Mouse (Mus musculus) ovary, postnatal 36 days (tissue): ENCODE data around the gene Cpxm2.

Experiments
- DNase-seq: peaks from one replicate; pipeline ENCODE4 v3.0.0; 2022; ENCODE audit warnings: low spot score, mixed read lengths

Gene Cpxm2

DNA sequence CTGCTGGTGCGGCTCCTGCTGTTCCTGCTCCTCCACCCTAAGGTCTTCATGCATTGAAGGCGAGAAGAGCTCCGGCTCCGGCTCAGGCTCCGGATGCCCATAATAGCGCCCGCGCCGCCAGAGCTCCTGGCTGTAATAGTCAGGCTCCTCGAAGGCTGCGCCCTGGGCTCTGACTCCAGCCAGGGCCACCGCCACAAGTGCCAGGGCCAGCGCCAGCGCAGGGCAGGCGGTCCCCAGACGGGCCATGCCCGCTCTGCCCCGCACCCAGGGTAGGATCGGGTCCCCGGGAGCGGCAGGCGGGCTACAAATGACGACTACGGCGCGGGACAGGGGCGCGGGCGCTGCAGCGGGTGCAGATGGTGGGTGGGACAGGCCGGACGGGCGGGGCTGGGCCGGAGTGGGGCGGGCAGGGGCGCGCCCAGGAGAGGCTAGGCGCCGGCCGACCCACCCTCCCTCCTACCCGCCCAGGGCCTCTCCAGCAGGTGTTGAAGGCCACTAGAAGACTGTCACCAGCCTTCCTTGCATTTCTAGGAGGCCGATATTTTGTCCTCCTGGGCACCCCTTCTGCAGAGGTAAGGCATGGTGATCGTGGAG is at the start of gene Cpxm2:
TSS of gene Cpxm2 (minus strand) at position 372 of the 594 bp plus-strand sequence.
- DNase-seq = peak; percentile 7

DNA sequence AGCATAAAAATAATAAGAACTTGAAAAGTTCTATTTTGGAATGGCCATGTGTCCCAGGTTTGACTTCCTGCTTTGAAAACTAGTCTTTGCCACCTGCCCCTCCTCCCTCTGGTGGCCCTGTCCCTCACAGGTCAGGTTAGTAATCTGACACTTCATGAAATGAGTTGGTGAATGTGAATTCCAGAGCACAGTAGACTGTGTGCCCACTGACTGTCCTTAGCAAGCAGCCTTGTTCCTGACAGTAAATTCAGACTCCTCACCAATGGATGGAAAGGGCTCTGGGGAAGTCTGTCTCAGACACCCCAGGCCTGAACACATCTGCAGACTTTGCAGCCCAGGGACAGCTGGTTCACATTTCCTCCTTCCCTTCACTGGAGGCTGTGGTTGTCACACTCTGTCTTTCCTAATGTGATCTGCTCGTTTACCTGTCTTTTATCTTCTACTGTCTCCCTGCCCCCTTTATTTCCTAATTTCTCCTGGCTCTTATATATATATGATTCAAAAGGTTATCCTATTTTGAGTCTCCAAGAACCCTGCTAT is 49.6 kb upstream of the Cpxm2 start:
- no peak for DNase-seq

DNA sequence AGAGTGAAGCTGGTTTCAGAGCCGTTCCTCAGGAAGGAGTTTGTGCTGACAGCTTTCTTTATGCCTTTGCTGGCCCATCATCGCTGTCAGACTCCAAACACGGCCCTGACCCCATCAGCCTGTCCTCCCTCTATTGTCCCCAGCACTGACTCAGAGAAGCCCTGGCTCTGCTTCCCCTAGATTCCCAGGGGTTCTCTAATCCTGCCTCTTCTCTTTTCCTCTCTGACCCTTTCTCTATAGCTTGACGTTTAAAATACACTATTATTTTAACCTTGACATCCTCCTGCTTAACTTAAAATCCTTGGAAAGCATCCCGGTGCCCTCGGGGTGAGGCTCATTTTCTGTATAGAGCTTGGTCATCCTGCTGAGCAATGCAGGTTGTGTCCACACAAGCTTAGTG is 45.1 kb upstream of the Cpxm2 start:
- DNase-seq = no peak

DNA sequence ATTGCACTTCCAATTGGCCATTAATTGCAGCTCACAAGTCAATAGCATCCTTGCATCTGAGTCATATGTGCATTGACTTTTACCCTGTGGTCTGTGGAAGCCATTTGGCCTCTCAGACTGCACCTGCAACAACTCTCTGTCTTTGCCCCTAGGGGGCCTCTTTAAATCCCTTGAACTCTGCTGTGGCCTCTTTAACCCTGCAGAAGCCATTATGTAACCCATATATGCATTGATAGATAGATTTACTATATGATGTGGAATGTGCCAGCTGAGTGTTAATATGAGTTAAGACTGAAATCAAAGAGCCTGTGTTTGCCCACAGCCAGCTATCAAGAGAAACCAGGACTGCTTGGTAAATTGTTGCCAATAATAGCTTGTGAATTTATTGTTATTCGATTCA is 44.3 kb upstream of the Cpxm2 start:
- no peak for DNase-seq

DNA sequence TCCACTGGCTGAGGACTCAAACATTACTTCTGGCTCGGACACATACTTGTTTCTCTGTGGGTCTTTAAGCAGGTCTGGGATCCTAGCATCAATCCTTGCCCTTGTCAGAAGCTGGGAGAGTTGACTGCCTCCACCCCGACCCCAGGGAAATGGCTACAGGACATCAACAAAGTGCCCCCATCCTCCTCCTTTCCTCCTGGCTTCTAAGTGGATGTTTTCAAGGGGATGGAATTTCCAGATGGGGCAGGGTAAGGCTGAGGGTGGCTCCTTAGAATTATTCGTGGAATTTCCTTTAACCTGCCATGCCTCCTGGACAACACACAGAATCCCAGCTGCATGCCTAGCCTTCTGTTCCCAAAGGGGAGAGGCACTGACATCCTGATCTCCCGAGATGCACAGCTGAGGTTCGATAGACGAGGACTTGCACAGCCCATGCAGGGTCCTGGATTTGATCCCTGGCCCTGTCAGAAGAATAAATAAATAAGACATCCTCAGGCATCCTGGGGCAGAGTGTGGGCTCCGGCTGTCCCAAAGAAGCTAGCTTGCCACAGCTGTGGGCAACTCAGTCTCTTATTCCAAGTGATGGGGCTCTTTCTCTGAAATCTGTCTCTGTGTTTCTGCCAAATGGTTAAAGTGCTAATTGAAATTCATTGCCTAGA is 43.4 kb upstream of the Cpxm2 start:
- DNase-seq = no peak

DNA sequence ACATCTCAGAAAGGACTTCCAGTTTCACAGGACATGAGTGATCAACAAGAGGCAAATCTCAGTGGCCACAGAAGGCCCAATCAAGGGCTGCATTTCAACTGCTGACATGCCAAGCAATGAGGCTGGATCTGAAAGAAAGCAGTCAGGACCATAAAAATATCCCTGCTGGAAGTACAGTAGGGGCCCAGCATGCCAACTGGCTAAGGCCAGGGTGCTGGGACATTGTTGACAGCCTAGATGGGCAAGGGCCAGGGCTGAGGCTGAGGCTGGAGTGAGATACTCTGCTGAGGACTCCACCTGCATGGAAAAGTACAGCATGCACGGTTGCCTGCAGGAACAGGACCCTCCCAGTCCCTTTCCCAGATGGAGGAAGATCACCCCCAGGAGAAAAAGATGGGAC is 42.0 kb upstream of the Cpxm2 start:
- DNase-seq = no peak

DNA sequence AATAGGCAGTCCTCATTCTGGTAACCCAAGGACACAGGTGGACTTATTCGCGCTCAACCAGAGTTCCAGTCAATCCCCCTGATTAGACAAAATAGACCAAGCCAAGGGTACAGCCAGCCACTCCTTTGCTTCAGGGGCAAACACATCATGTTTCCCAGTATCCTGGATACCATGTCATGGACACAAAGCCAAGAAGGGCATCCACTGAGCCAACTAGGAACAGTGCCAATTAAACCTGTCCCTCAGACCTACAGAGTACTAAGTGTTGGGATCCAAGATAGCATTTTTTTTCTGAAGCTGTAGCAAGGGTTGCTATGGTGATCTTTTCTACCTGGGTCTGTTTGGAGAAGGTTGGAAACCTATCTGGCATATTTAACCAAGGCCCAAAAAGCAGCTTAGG is 39.1 kb upstream of the Cpxm2 start:
- no peak for DNase-seq

DNA sequence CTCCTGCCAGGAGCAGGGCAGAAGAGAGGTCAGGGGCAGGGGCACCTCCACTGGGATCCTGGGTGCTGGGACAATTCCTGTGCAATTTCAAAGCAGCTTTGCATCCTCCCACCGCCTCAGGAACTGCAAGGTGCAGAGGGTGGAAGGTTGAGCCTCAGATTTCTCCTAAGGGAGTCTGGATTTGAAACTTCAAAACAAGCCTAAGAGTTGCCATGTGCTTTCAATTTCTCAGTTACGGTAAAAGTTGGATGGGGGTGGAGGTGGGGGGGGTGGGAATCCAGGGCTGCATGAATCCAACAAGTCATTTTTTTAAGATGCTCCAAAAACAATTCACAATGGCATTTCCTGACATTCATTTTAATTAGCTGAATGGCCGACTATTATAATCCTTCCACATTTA is 32.9 kb upstream of the Cpxm2 start:
- DNase-seq = no peak

DNA sequence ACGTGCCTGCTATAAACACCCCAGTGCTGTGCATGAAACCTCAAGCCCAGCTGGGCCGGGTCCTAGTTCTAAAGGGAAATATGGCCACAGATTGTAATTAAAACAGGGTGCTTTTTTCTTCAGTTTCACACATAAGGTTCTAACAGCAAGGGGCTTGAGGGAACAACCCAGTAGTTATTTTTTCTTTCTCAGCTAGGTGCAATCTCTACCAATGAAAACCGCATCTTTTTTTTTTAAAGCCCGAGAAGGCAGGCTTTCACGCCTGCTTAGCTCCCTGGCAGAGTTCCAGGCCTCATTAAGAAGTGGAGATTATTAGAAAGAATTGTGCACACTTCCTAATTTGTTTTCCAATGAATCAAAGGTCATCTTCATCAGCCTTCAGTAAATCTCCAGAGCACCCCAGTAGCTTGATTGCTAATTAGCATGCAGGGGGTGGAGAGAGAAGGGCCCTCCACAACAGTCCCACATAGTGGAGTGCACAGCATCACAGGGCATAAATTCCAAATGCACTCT is 29.4 kb upstream of the Cpxm2 start:
- DNase-seq = no peak

DNA sequence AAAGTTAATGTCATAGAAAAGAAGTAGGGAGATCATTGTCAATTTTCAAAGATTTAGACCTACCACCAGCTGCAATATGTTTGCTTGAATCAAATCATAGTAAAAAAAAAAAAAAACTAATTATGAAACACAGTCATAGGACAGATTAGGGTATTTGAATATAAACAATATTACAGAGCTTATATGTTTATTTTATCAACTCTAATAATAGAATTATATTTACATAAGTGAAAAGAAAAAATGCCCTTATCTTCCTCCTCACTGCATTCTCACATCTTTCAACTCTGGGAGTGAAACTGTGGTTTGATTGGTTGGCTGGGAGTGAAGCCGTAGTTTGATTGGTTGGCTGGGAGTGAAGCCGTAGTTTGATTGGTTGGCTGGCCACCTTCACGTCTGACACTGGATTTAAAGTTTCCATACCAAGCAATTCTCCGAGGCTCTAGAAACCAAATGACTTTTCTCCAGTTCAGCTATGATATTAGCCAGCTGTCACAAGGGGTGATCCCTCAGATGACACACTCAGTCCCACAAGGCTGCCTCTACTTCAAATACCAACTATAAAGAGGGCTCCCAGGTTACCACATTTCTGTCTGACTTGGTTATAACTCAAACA is 27.2 kb upstream of the Cpxm2 start:
- DNase-seq = no peak

DNA sequence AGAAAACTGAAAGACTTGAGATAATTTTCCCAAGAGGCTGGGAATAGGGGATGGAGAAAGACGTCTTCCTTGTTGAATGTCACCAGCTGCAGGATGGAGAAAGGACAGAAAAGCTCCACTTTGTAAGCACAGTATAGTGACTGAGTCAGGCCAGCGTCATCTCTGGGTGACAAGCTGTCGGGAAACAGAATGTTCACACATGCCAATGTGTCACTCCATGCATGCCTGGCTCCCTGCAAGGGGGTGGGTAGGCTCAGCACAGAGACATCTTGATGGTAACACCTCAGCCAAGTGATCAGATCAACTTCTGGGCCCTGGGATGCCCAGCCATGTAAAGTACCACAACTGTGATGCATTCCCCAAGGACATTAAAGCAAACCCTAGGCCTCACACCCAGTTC is 26.5 kb upstream of the Cpxm2 start:
- DNase-seq = no peak

DNA sequence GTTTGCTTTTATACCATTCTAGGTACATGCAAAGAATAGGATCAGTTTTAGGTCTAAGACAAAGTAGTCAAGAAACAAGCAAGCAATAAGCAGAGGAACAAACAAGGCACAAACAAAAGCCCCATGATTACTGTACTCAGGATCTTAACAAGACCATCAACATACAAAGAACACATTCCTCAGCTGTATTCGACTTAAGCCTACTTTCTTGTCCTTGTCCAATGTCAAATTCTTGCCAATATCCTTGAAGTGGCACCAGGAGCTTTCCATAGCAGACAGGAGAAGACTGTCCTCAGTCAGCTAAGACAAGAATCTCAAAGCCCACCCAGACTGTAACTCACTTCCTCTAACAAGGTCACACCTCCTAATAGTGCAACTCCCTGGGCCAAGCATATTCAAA is 24.5 kb upstream of the Cpxm2 start:
- DNase-seq = no peak

DNA sequence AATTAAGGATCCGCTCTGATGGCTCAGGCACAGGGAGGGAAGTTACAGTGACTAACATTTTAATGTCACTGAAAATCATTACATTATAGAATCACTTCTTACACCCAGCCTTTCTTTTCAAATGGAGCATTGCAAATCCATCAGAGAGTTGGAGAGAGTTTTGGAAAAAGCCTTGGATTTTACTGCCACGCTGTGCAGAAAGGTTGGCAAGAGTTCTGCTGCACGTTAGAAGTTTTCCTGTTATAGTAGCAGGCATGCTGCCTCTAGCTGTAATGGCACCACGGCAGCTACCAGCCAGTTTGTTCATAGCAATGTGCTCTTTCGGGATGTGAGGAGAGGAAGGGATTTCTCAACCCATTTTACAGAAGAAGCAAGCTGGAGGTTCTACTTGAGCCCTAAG is 20.2 kb upstream of the Cpxm2 start:
- no peak for DNase-seq

DNA sequence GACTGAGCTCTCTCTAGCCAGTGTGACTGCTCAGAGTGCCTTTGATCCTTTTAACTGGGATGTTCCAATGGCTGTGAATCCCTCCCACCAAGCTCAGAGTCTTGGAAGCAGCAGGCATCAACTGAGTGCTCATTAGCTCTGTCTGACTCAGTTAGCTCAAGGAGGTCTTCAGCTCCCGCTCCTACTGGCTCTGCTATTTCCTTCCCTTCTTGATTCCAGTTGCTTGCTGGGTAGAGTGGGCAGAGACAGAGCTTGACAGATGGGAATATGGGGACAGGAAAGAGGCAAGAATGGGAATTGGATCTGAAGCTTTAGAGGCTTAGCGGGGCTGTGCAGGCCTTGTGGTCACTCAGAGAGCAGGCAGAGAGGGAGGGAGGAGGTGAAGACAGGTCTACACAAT is 19.8 kb upstream of the Cpxm2 start:
- DNase-seq = no peak

DNA sequence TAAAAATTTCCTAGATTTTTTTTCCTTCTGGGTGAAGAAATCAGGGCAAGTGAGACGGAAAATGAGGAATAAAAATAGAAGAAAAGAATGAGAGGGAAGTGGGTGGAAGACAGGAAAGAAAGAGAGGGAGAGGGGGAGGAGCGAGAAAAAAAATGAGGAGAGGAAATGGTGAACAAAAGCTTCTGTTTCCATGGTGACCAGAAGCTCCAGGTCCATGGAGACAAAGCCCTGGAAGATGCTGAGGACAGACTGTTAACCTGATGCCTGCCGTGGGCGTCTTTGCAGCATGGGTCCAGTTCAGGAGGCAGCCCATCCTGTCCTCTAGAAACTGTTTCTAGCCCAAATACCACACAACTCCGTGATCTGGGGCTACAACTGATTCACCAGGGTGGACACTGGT is 17.7 kb upstream of the Cpxm2 start:
- DNase-seq = no peak

DNA sequence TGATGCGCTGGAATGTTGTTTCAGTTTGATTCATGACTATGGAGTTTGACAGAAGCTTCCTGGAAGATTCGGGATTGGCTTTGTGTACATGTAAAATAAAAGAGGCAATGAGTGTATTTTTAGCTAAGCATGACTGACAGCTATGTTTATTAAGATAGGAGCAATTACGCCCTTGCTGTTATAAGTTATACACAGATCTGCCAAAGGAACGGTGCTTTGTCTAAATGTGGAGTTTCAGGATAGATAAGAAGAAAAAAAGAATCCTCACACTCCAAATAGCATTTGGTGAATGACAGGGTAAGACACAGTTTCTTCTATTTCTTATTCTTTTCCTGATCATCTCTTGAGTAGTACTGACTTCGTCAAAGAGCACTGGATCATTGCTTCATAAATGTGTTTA is 17.2 kb upstream of the Cpxm2 start:
- DNase-seq = no peak

DNA sequence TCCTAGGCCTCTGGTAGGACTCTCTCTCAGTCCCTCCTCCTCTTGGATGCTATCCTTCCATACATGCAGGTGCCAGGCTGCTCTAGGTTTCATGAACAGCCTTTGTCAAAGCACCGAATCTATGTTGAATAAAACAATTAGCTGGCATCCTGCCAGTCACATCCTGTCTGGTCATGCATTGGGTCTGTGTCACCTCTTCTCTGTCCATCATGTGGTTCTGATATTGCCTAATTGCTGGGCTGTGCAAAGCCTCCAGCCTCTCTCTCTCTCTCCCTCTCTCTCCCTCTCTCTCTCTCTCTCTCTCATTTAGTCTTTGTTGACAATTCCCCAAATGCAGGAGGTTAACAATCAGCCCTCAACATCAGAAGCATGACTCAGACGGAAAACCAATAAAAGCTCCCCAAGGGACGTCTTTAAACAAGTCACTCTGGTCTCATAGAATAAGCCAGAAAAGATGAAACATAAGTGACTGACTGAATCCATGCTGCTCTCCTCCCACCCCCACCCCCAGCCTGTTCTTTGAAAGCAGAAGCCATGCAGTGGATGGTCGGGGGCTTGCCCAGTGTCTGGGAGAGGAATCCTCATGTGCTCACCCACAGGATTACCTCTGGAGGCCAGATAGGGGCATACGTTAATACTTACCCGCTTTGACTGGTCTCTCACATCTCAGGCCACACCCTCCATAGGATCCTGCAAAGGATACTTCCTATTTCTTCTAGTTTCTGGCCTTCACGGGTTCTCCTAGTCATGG is 15.1 kb upstream of the Cpxm2 start:
- no peak for DNase-seq

DNA sequence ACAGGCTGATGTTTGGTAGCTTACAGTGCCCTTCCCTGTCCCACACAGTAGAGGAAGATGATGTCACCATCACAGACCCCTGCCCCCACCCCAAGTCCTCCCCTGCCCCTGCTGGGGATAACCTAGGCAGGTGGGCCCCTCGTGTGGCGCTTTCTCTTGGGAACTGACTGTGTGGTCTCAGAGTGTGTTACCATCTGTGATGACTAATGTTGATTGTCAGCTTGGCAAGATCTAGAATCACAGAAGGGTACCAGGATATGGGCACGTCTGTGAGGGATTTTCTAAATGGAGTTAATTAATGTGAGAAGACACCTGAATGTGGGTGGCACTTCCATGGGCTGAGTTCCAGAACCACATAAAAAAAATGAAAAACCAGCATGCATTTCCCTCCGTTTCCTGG is 12.7 kb upstream of the Cpxm2 start:
- no peak for DNase-seq

DNA sequence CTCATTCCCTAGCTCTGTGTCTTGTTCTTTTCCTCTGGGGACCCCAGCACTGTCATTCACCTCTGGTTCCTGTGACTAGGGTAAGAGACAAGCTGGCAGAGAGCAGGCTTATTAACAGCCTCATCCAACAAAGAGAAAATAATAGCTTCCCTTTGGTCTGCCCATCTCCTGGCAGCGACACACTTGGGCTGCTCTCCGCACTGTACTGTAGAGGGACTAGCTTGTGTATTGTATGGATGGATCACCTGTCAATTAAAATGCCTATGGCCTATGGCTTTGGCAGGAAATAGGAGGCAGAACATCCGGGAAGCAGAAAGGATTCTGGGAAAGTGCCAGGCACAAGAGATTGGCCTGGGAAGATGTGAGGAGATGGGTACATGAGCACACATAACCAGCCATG is 7.7 kb upstream of the Cpxm2 start:
- DNase-seq = no peak

DNA sequence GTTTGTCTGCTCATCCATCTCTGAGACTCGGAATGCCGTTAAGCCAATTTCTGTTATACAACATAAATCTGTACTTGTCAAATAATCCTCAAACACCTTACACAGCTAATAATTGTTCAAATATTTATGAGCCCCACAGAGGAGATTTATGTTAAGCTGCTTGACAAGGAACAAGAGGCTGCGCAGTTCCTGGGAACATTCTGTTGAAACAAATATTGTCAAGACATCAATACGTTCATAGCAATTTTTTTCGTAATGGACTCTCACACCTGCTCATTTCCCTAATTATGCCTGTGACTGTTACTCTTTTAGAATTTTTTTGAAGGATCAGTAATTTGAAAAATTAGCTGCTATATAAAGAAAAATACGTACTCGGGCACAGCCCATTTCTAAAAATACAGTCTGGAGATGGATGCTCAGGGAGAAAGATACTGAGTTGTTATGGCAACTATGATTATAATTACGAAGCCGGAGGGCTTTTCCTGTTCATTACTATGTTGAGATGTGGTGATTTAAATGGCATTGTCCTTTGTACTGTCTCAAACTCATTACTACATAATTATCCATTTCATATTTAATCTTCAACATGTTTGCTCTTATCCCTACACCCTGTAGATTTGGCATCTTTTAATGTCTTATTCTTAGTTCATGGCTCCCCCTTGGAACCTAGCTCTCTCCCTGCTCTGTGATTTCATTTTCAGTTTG is 3.9 kb upstream of the Cpxm2 start:
- no peak for DNase-seq

DNA sequence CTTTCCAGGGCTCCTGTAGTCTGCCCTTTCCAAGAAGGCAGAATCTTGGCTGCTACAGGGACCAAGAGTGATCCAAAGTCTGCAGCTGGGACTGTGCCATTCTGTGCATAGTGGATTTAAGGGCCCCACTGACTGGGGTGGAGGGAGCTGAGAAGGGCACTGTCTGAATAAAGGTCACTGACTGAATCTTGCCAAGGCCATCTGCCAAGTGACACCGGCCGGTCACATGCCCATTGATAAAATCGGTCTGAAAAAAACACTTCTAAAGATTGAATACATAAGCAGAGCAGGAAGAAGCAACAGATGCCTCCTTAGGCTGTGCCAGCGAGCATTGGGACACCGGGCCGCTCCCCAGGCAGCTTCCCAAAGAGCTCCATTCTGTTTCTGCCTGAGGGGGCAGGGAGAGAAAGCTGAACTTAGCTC is 803 bp downstream of the Cpxm2 start:
- DNase-seq = no peak

DNA sequence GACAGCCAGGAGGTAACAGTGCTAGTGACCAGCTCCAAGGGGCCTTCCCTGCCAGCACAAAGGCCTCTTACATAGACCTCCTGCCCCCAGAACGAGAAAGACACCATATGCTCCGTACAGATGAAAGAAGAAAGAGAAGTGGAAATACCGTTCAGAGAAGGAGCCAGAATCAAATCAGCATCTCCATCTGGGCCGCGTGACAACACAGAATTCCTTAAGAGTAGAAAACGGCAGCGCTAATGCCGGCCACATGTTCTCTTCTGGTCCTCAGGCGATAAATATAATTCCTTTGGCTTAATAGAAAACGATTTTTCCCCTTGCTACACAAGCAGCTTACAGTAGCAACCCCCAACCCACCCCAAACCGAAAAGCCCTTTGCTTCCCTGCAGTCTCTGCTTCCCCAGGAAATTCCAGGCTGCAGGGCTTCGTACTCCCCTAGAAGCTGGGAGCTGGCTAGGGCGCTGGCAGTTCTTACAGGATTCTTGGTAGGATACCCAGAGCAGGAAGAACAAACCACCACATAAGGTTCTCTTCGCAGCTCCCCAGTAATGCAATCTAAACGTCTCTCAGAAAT is 9.2 kb downstream of the Cpxm2 start:
- no peak for DNase-seq
